Mouse (Mus musculus): ENCODE data around the gene Nap1l1.

- TF ChIP-seq CTCF (IDR thresholded peaks at IDR 0.05; ENCODE audit: low read depth) = no peak
- TF ChIP-seq EP300 (IDR thresholded peaks at IDR 0.05; ENCODE audit: low read depth) = no peak
These were observed 30.7 kb downstream of the Nap1l1 start for GRCm38 (mm10) chr10:111503716-111504115.
